Mouse (Mus musculus) midbrain, embryonic 15.5 days (tissue): ENCODE data around the gene Brms1. TPM values are rescaled to one million over a fixed set of nuclear protein-coding genes. Genes with fewer than 3 reads are reported as not detected.

Source experiments
- ATAC-seq: fragments of 200-750 bp; cut with Nextera tagmentation; replicated peaks from 2 replicates; pipeline ENCODE4 v1.8.0; 2017; ENCODE audit warnings: moderate TSS enrichment
- H3K27ac ChIP-seq: fragments of 300-500 bp; sonication (generic); 2 replicates; pipeline ENCODE4 v1.5.1; 2015; ENCODE audit warnings: mild to moderate bottlenecking, inconsistent platforms
- H3K27me3 ChIP-seq: fragments of 300-500 bp; sonication (generic); replicated peaks from 2 replicates; pipeline ENCODE4 v1.6.1; 2015; ENCODE audit warnings: inconsistent platforms
- H3K36me3 ChIP-seq: fragments of 300-500 bp; sonication (generic); replicated peaks from 2 replicates; pipeline ENCODE4 v1.6.1; 2015; ENCODE audit warnings: inconsistent platforms
- H3K4me1 ChIP-seq: fragments of 300-500 bp; sonication (generic); 2 replicates; pipeline ENCODE4 v1.6.1; 2015; ENCODE audit warnings: inconsistent platforms
- H3K4me2 ChIP-seq: fragments of 300-500 bp; sonication (generic); 2 replicates; pipeline ENCODE4 v1.6.1; 2015; ENCODE audit warnings: inconsistent platforms, mild to moderate bottlenecking, moderate library complexity
- H3K4me3 ChIP-seq: fragments of 300-500 bp; sonication (generic); 2 replicates; pipeline ENCODE4 v1.5.1; 2015; ENCODE audit warnings: mild to moderate bottlenecking, inconsistent platforms
- H3K9ac ChIP-seq: fragments of 300-500 bp; sonication (generic); 2 replicates; pipeline ENCODE4 v1.6.1; 2015; ENCODE audit warnings: mild to moderate bottlenecking, inconsistent platforms
- H3K9me3 ChIP-seq: fragments of 300-500 bp; sonication (generic); 2 replicates; pipeline ENCODE4 v1.6.1; 2016; ENCODE audit warnings: inconsistent platforms
- WGBS: fragments of 180-500 bp; shearing (Covaris S2); methylation state at CpG from one replicate; pipeline ENCODE4 v1.1.7; 2015; ENCODE audit warnings: mixed read lengths; 5-methylcytosine and 5-hydroxymethylcytosine counted together
- polyA plus RNA-seq: library from polyadenylated mRNA; unstranded; fragments of >200 nt; fragmentation: Nextera tagmentation; extraction: Ambion mirVana; gene quantifications from 2 replicates; pipeline ENCODE4 v1.2.1, GENCODE M21; 2015

Gene Brms1
- polyA plus RNA-seq, 1 experiment from 2014 or later = 40.0 TPM

- ATAC-seq = no peak
- 0 out of 2 replicates have a peak overlapping the region, but pooled peaks have one; percentile 4 for H3K4me2 ChIP-seq
- H3K4me1 ChIP-seq = peaks cover 5% of the 10 kb centered on the region; the same call in 1 of the 2 replicates
- H3K27me3 ChIP-seq = no peaks in the 10 kb centered on the region
- no peak overlapping the region for H3K27ac ChIP-seq
- no peak overlapping the region for H3K4me3 ChIP-seq
- no peaks in the 10 kb centered on the region for H3K9me3 ChIP-seq
- no peak overlapping the region for H3K9ac ChIP-seq
- no peaks in the 10 kb centered on the region for H3K36me3 ChIP-seq
- 22% methylated on average over 12 of the region's 12 CpGs for WGBS
Observed at GRCm38 (mm10) chr19:5016782-5017181, 24.4 kb upstream of the Brms1 start.

- H3K27me3 ChIP-seq = no peaks in the 10 kb centered on the region
- H3K9me3 ChIP-seq = no peaks in the 10 kb centered on the region
- H3K27ac ChIP-seq = no peak overlapping the region
- H3K9ac ChIP-seq = no peak overlapping the region
- no peak overlapping the region for H3K4me2 ChIP-seq
- H3K4me3 ChIP-seq = no peak overlapping the region
- 72% methylated on average over 4 of the region's 4 CpGs for WGBS
- ATAC-seq = no peak
- H3K4me1 ChIP-seq = peaks cover 5% of the 10 kb centered on the region; the same call in 1 of the 2 replicates
- no peaks in the 10 kb centered on the region for H3K36me3 ChIP-seq
Observed at GRCm38 (mm10) chr19:5017611-5018010, 23.5 kb upstream of the Brms1 start.

DNA sequence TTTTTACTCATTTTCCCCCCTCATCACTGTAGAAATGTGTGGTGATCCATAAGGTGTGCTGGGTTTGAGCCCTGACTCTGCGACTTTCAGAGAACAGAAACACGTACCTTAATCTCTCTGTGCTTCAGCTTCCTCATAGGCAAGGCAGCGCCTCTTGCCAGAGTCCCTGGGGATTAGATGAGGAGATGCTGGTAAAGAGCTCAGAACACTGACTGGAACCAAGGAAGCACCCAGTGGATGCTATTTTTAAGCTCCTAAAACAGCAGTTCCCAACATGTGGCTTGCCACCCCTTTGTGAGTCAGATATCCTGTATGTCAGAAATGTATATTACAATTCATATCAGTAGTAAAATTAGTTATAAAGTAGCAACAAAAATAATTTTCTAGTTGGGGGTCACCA, 23.0 kb upstream of the Brms1 start:
- H3K36me3 ChIP-seq = no peaks in the 10 kb centered on the region
- no peak overlapping the region for H3K4me2 ChIP-seq
- H3K9me3 ChIP-seq = no peaks in the 10 kb centered on the region
- no peak overlapping the region for H3K9ac ChIP-seq
- no peak for ATAC-seq
- no peaks in the 10 kb centered on the region for H3K27me3 ChIP-seq
- H3K4me3 ChIP-seq = no peak overlapping the region
- H3K4me1 ChIP-seq = peaks cover 6% of the 10 kb centered on the region
- H3K27ac ChIP-seq = no peak overlapping the region
- 85% methylated on average over 3 of the region's 3 CpGs for WGBS

GRCm38 (mm10) chr19:5021416-5021815, 19.7 kb upstream of the Brms1 start:
- WGBS = 86% methylated on average over 2 of the region's 2 CpGs
- peaks cover 13% of the 10 kb centered on the region for H3K4me1 ChIP-seq
- no peak overlapping the region for H3K4me2 ChIP-seq
- H3K4me3 ChIP-seq = no peak overlapping the region
- H3K27ac ChIP-seq = no peak overlapping the region
- H3K9ac ChIP-seq = no peak overlapping the region
- no peaks in the 10 kb centered on the region for H3K27me3 ChIP-seq
- ATAC-seq = no peak
- H3K36me3 ChIP-seq = no peaks in the 10 kb centered on the region
- no peaks in the 10 kb centered on the region for H3K9me3 ChIP-seq

DNA sequence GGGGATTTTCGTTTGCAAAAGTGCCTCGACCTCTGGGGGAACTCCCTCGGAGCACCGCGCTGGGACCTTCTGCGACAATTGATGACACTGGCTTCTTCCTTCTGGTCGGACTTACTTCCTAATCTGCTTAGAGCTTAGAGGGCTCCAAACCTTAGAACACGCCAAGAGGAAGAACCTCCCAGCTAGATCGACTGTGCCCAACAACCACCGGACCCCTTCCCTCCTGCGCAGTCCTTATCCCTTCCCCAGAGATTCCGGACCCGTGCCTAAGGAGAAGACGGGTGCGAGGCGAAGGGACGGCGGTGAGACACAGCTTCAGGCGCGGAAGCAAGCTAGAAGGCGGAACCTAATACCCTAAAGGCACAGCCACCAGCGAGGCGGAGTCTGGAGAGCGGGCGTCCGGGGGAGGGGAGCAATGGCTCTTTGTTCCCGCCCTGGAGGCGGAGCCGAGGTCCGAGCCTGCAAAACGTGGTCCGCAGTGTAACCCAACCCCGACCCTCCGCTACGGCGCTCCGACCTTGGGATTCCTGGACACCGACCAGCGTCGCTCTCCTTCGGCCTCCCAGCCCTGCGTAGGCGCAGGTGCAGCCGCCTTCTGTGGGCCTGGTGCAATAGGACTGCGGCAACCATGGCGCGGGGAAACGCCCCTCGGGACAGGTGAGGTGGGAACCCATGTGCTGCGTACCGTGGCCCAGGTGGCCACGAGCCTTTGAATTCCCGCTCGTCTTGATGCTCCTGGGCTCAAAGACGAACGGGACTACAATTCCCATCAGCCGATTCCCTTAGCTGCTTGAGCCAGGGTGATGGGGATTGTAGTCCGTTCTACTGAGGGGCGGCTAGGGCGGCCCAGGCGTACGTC, 17.3 kb upstream of the Brms1 start, which contains the start of gene Slc29a2:
Gene Slc29a2, plus strand, starts transcription at position 240 of the 859 bp plus-strand sequence.
- Histone ChIP-seq H3K4me2 (peak within 1 kb of the TSS; percentile 85), H3K4me3 (peak within 1 kb of the TSS; percentile 95), H3K4me1 (peaks cover 10% of the 10 kb centered on the region), H3K36me3 (no peaks in the 10 kb centered on the region), H3K27ac (peak within 1 kb of the TSS; percentile 92), H3K9me3 (no peaks in the 10 kb centered on the region), H3K27me3 (no peaks in the 10 kb centered on the region), H3K9ac (peak within 1 kb of the TSS; percentile 89)
- WGBS = under 1% methylated on average over 62 of the region's 62 CpGs
- ATAC-seq = peak; percentile 95

DNA sequence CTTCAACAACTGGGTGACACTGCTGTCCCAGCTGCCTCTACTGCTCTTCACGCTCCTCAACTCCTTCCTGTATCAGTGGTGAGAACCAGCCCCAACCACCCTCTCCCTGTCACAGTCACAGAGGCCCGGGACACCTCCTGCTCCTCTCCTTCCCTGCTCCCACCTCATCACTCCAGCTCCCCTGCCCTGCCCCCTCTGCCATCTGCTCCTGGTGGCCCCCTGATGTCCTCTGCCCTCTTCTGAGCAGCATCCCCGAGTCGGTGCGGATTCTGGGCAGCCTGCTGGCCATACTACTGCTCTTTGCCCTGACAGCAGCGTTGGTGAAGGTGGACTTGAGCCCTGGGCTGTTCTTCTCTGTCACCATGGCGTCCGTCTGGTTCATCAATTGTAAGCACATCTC, 15.0 kb upstream of the Brms1 start:
- Histone ChIP-seq H3K27me3 (no peaks in the 10 kb centered on the region), H3K9ac (no peak overlapping the region), H3K4me1 (peaks cover 10% of the 10 kb centered on the region), H3K27ac (no peak overlapping the region), H3K4me3 (no peak overlapping the region), H3K36me3 (0 out of 2 replicates have a peak, but pooled peaks cover 3% of the 10 kb centered on the region), H3K4me2 (no peak overlapping the region), H3K9me3 (no peaks in the 10 kb centered on the region)
- WGBS = 90% methylated on average over 8 of the region's 8 CpGs
- ATAC-seq = no peak

DNA sequence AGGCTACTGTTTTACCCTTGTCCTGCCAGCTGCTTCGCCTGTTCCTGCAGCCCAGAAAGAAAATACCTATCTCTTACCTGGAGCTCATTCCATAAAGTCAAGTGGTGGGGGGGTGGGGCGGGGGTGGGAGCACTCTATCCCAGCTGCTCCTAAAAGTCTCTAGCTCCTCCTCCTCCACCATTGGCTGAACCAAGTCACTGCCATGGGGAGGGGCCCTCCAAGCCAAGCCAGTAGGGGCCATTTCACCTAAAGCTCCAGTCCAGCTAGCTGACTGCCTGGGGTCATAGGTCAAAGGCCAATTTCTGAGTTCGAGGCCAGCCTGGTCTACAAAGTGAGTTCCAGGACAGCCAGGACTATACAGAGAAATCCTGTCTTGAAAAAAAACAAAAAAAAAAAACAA, 8.5 kb upstream of the Brms1 start:
- Histone ChIP-seq H3K27me3 (no peaks in the 10 kb centered on the region), H3K36me3 (0 out of 2 replicates have a peak, but pooled peaks cover 3% of the 10 kb centered on the region), H3K9me3 (no peaks in the 10 kb centered on the region), H3K4me1 (peaks cover 3% of the 10 kb centered on the region), H3K27ac (no peak overlapping the region), H3K9ac (no peak overlapping the region), H3K4me2 (no peak overlapping the region), H3K4me3 (no peak overlapping the region)
- 91% methylated on average over 3 of the region's 3 CpGs for WGBS
- no peak for ATAC-seq

DNA sequence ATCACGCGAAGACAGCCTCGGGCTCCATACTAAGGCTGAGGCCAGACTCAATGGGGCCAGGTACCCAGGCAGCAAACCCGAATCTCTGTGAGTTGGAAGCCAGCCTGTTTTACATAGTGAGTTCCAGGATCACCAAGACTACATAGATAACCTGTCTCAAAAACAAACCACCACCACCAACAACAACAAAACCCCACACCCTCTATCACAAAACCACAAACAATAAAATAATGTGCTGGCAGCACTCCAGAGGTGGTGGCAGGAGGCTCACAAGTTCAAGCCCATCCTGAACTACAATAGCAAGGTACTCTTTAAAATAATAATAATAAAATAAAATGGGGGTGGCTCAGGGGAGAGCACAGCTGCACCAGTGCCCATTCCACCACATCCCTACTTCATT, 4.6 kb upstream of the Brms1 start:
- H3K9ac ChIP-seq = no peak overlapping the region
- no peak for ATAC-seq
- H3K4me3 ChIP-seq = no peak overlapping the region
- no peaks in the 10 kb centered on the region for H3K9me3 ChIP-seq
- H3K27me3 ChIP-seq = no peaks in the 10 kb centered on the region
- no peak overlapping the region for H3K4me2 ChIP-seq
- H3K36me3 ChIP-seq = no peaks in the 10 kb centered on the region
- no peak overlapping the region for H3K27ac ChIP-seq
- peaks cover 24% of the 10 kb centered on the region for H3K4me1 ChIP-seq
- 81% methylated on average over 4 of the region's 4 CpGs for WGBS

DNA sequence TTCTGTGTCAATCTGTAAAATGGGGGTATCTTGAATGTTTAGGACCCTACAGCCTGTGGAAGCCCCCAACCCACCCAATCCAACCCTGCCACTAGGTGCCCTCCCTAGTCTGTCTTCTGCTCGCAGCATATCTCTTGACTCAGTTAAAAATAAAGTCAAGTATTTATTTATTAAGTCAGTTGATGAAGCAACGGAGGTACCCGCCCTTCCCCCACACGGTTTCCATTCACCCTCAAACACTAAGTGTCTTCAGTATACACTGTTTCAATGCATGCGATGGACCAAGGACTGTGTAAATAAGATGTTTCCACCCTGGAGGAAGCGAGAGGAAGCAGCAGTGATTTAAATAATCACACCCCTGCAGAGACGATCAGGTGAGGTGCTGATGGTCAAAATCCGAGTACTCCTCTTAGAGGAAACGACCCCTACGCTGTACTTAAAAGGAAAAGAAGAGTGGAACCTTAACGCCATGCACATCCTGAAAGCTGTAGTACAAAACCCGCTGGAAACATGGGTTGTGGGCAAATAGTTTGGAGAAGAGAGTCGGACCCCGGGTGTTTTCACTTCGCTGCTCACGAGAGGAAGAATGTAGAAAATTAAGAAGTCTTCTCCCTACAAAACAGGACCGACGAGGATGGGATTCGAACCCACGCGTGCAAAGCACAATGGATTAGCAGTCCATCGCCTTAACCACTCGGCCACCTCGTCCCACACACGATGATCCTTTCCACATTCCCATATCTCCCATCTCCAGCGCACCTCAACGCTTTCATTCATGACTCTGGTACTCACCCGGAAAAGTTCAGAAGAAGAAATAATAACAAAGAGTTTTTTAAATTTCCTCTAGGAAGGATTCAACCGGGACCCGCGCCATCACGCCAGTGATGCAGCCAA, 3.2 kb upstream of the Brms1 start:
- no peaks in the 10 kb centered on the region for H3K9me3 ChIP-seq
- ATAC-seq = peak; percentile 61
- peak overlapping the region; percentile 88 for H3K9ac ChIP-seq
- H3K27ac ChIP-seq = peak overlapping the region; percentile 86
- no peaks in the 10 kb centered on the region for H3K27me3 ChIP-seq
- WGBS = 6% methylated on average over 32 of the region's 32 CpGs
- H3K4me2 ChIP-seq = peak overlapping the region; percentile 96
- peaks cover 5% of the 10 kb centered on the region; the same call in 1 of the 2 replicates for H3K36me3 ChIP-seq
- H3K4me1 ChIP-seq = peaks cover 37% of the 10 kb centered on the region
- H3K4me3 ChIP-seq = peak overlapping the region; percentile 70

DNA sequence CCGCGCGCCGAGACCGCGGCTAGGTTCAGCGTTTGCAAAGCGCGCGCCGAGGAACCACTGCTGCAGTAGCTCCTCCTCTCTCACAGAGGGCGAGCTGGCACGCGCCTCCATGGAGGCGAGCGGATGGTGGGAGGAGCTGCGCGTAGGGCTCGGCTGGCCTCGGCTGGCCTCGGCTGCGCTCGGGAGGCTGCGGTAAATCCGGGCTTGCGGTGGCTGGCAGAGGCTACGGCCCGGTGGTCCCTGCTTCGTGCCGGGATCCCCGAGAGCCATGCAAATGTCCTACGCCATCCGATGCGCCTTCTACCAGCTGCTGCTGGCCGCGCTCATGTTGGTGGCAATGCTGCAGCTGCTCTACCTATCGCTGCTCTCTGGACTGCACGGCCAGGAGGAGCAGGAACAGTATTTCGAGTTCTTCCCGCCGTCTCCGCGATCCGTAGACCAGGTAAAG, 2.4 kb upstream of the Brms1 start, which contains the start of the genes B4gat1 and AC124502.3:
Gene B4gat1, plus strand, starts transcription at position 118 of the 448 bp plus-strand sequence.
Gene AC124502.3, plus strand, starts transcription at position 183 of the 448 bp plus-strand sequence.
- H3K27me3 ChIP-seq = no peaks in the 10 kb centered on the region
- under 1% methylated on average over 41 of the region's 44 CpGs for WGBS
- H3K36me3 ChIP-seq = peaks cover 5% of the 10 kb centered on the region; the same call in 1 of the 2 replicates
- ATAC-seq = peak; percentile 95
- H3K27ac ChIP-seq = peak within 1 kb of the TSS; percentile 86
- no peaks in the 10 kb centered on the region for H3K9me3 ChIP-seq
- H3K9ac ChIP-seq = peak within 1 kb of the TSS; percentile 88
- peak within 1 kb of the TSS; percentile 96 for H3K4me2 ChIP-seq
- peaks cover 37% of the 10 kb centered on the region for H3K4me1 ChIP-seq
- peak within 1 kb of the TSS; percentile 70 for H3K4me3 ChIP-seq

DNA sequence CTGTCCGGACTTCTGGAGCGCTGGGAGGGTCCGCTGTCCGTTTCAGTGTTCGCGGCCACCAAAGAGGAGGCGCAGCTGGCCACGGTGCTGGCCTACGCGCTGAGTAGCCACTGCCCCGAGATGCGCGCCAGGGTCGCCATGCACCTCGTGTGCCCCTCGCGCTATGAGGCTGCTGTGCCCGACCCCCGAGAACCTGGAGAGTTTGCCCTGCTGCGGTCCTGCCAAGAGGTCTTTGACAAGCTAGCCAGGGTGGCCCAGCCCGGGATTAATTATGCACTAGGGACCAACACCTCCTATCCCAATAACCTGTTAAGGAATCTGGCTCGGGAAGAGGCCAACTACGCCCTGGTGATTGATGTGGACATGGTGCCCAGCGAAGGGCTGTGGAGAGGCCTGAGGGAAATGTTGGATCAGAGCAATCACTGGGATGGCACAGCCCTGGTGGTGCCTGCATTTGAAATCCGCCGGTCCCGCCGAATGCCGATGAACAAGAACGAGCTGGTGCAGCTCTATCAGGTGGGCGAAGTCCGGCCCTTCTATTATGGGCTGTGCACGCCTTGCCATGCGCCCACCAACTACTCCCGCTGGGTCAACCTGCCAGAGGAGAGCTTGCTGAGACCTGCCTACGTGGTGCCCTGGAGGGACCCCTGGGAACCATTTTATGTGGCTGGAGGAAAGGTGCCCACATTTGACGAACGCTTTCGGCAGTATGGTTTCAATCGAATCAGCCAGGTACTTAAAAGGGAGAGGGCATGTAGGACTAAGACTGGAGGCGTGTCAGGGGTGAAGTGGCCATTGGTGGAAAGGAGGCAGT, 1.6 kb upstream of the Brms1 start:
- WGBS = 11% methylated on average over 41 of the region's 41 CpGs
- peak; percentile 35 for ATAC-seq
- H3K4me1 ChIP-seq = peaks cover 37% of the 10 kb centered on the region
- H3K9ac ChIP-seq = peak overlapping the region; percentile 88
- peak overlapping the region; percentile 86 for H3K27ac ChIP-seq
- H3K9me3 ChIP-seq = no peaks in the 10 kb centered on the region
- H3K4me2 ChIP-seq = peak overlapping the region; percentile 96
- no peaks in the 10 kb centered on the region for H3K27me3 ChIP-seq
- H3K4me3 ChIP-seq = peak overlapping the region; percentile 70
- H3K36me3 ChIP-seq = peaks cover 5% of the 10 kb centered on the region; the same call in 1 of the 2 replicates
